ENCODE assay signal across 7 mouse cellular contexts in the genomic region with DNA sequence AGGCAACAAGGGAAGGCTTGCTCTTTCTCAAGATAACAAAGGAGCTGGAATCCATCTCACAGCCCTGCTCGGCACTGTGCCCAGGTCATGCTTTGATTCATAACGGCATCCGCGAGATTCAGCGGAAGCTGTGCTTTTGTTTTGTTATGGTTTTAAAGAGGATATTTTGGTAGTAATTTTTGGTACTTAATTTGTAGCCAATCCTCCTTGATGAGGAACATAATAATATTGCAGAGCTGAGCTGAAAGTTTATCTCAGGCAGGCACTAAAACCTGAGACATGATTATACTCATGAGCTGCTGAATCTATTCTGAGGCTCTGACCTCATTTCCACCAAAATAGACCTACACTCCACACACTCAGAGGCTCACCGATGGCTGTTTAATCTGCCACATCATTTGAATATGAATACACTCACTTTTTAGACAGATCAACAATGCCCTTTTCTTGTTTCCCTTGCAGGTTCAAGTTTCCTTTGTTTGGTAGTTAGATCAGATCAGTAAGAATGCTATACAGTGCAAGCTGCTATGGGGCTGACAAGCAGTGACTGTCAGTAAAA.
DNase-seq lines count a peak whose midpoint lies in the region; ATAC-seq and TF ChIP-seq lines count a peak whose summit lies in the region.

No protein-coding gene starts in this region.

- no peak overlapping the region for H3K4me3 ChIP-seq in CH12.LX (replicated peaks in 1 of 3; ENCODE audit: low read depth in 2 of 3, low read length in 2 of 3, poor library complexity in 1 of 3)
- H3K4me3 ChIP-seq in embryonic facial prominence, embryonic 11.5 days (ENCODE audit: low read depth, low read length), result no peak overlapping the region
- peak overlapping the region; percentile 8; the same call in 1 of the 2 replicates for H3K4me3 ChIP-seq in heart, embryonic 11.5 days (ENCODE audit: low read depth, low read length)
- no peak overlapping the region for H3K4me3 ChIP-seq in kidney, postnatal 0 days (replicated peaks; ENCODE audit: low read depth, low read length)

- TF ChIP-seq EP300 in CH12.LX (IDR thresholded peaks at IDR 0.05; ENCODE audit: low read length), result no peak

- WGBS in embryonic facial prominence, embryonic 11.5 days, result 55% methylated on average over 6 of the region's 6 CpGs
- WGBS in heart, embryonic 11.5 days (ENCODE audit: insufficient replicate concordance), result 16% methylated on average over 6 of the region's 6 CpGs
- 29% methylated on average over 6 of the region's 6 CpGs for WGBS in kidney, postnatal 0 days

- TF ChIP-seq RAD21 in CH12.LX (IDR thresholded peaks at IDR 0.05; ENCODE audit: low read depth, low read length), result no peak

- no peak overlapping the region for H3K9ac ChIP-seq in CH12.LX (ENCODE audit: insufficient read depth, low read depth)
- H3K9ac ChIP-seq in embryonic facial prominence, embryonic 11.5 days (replicated peaks; ENCODE audit: low read length), result no peak overlapping the region
- peak overlapping the region; percentile 40; the same call in 1 of the 2 replicates for H3K9ac ChIP-seq in heart, embryonic 11.5 days (ENCODE audit: low read depth, low read length)
- no peak overlapping the region for H3K9ac ChIP-seq in kidney, postnatal 0 days (ENCODE audit: low read depth, low read length)

- H3K27me3 ChIP-seq in CH12.LX (replicated peaks), result no peaks in the 10 kb centered on the region
- no peaks in the 10 kb centered on the region for H3K27me3 ChIP-seq in embryonic facial prominence, embryonic 11.5 days (ENCODE audit: control insufficient read depth, insufficient read depth, low read length)
- no peaks in the 10 kb centered on the region for H3K27me3 ChIP-seq in heart, embryonic 11.5 days (ENCODE audit: control insufficient read depth, insufficient read depth, low read length)
- no peaks in the 10 kb centered on the region for H3K27me3 ChIP-seq in kidney, postnatal 0 days (ENCODE audit: insufficient read depth, low read length)

- TF ChIP-seq CTCF in CH12.LX (conservative IDR thresholded peaks at IDR 0.05 in 1 of 2, IDR thresholded peaks at IDR 0.05 in 1 of 2; ENCODE audit: low read depth in 2 of 2, low read length in 2 of 2), result no peak
- no peak for TF ChIP-seq CTCF in kidney, postnatal 0 days (IDR thresholded peaks at IDR 0.05; ENCODE audit: low read depth)

- no peak overlapping the region for H3K27ac ChIP-seq in CH12.LX (ENCODE audit: insufficient read depth, low read depth)
- no peak overlapping the region for H3K27ac ChIP-seq in embryonic facial prominence, embryonic 11.5 days (replicated peaks; ENCODE audit: low read depth, low read length)
- peak overlapping the region; percentile 80 for H3K27ac ChIP-seq in heart, embryonic 11.5 days (ENCODE audit: low read depth, low read length)
- no peak overlapping the region for H3K27ac ChIP-seq in kidney, postnatal 0 days

- DNase-seq in CH12.LX (ENCODE audit: extremely low read depth), result peak; percentile 55
- peak; percentile 5 to 28 for DNase-seq in adrenal gland, adult 18-20 months (ENCODE audit: low spot score in 2 of 2)
- DNase-seq in embryonic facial prominence, embryonic 11.5 days (ENCODE audit: low spot score), result peak; percentile 46
- peak; percentile 63 for DNase-seq in kidney, postnatal 0 days (ENCODE audit: low spot score)
- peak; percentile 2 for DNase-seq in naive thymus-derived CD4-positive, alpha-beta T cell, adult 2 months (ENCODE audit: low read depth)

- no peaks in the 10 kb centered on the region for H3K9me3 ChIP-seq in CH12.LX (replicated peaks; ENCODE audit: low read length)
- no peaks in the 10 kb centered on the region for H3K9me3 ChIP-seq in embryonic facial prominence, embryonic 11.5 days (replicated peaks; ENCODE audit: control insufficient read depth, low read length)
- no peaks in the 10 kb centered on the region for H3K9me3 ChIP-seq in heart, embryonic 11.5 days (replicated peaks; ENCODE audit: control insufficient read depth, low read length)
- no peaks in the 10 kb centered on the region for H3K9me3 ChIP-seq in kidney, postnatal 0 days (replicated peaks; ENCODE audit: low read length)

- ATAC-seq in embryonic facial prominence, embryonic 11.5 days (replicated peaks; ENCODE audit: insufficient number of reproducible peaks, low FRiP score, low TSS enrichment, low read depth), result peak; percentile 92
- 0 out of 2 replicates have a peak, but pooled peaks have one; percentile 69 for ATAC-seq in heart, embryonic 11.5 days (replicated peaks; ENCODE audit: insufficient number of reproducible peaks, low FRiP score, low TSS enrichment)
- no peak for ATAC-seq in kidney, postnatal 0 days (replicated peaks; ENCODE audit: low FRiP score, low read depth)
- no peak for ATAC-seq in megakaryocyte, adult 5-6 weeks (ENCODE audit: poor library complexity, severe bottlenecking)

- no peak overlapping the region; the same call in 1 of the 2 replicates for H3K4me2 ChIP-seq in CH12.LX (ENCODE audit: insufficient read depth, low read depth, poor library complexity, severe bottlenecking)
- no peak overlapping the region for H3K4me2 ChIP-seq in embryonic facial prominence, embryonic 11.5 days (ENCODE audit: low read depth, low read length)
- peak overlapping the region; percentile 38 for H3K4me2 ChIP-seq in heart, embryonic 11.5 days
- no peak overlapping the region for H3K4me2 ChIP-seq in kidney, postnatal 0 days (ENCODE audit: low read length)

- H3K36me3 ChIP-seq in CH12.LX (replicated peaks in 1 of 2; ENCODE audit: control insufficient read depth in 1 of 2, insufficient read depth in 1 of 2, low read length in 1 of 2), result no peaks in the 10 kb centered on the region
- no peaks in the 10 kb centered on the region for H3K36me3 ChIP-seq in embryonic facial prominence, embryonic 11.5 days (replicated peaks; ENCODE audit: control insufficient read depth, insufficient read depth, low read depth, low read length)
- H3K36me3 ChIP-seq in heart, embryonic 11.5 days (ENCODE audit: control insufficient read depth, insufficient read depth, low read length), result no peaks in the 10 kb centered on the region
- no peaks in the 10 kb centered on the region for H3K36me3 ChIP-seq in kidney, postnatal 0 days (ENCODE audit: insufficient read depth, low read length)

- dilution Hi-C loops in CH12.LX (cut with MboI; ENCODE audit: extremely low pct_ligation_motif_present, extremely low pct_unique_long_range_greater_than_20kb, low sequenced_read_pairs), result no loop called here

- TF ChIP-seq POLR2A in CH12.LX (IDR thresholded peaks at IDR 0.05; ENCODE audit: low read depth, low read length), result no peak

- in situ Hi-C loops in CH12.LX (cut with MboI; ENCODE audit: low pct_ligation_motif_present, low pct_unique_long_range_greater_than_20kb, low sequenced_read_pairs), result no loop called here

- peaks cover 0 to 7% of the 10 kb centered on the region in 2 experiments; a peak in 1 of 4 replicates for H3K4me1 ChIP-seq in CH12.LX (ENCODE audit: control insufficient read depth in 1 of 2, insufficient read depth in 2 of 2)
- no peaks in the 10 kb centered on the region for H3K4me1 ChIP-seq in embryonic facial prominence, embryonic 11.5 days (ENCODE audit: control insufficient read depth, insufficient read depth, low read length)
- H3K4me1 ChIP-seq in heart, embryonic 11.5 days (ENCODE audit: control insufficient read depth, insufficient read depth, low read length), result peaks cover 3% of the 10 kb centered on the region; the same call in 1 of the 2 replicates
- no peaks in the 10 kb centered on the region for H3K4me1 ChIP-seq in kidney, postnatal 0 days (replicated peaks; ENCODE audit: insufficient read depth, low read length)

- H3K79me2 ChIP-seq in CH12.LX (replicated peaks; ENCODE audit: control insufficient read depth, extremely low read depth, insufficient read depth, poor library complexity, severe bottlenecking), result no peaks in the 10 kb centered on the region

TF ChIP-seq in CH12.LX, 34 proteins besides CTCF, POLR2A, EP300 and RAD21:
- TF ChIP-seq JUND (conservative IDR thresholded peaks at IDR 0.05; ENCODE audit: low read depth, low read length), result 0 out of 2 replicates have a peak, but pooled peaks have one; percentile 23
- peak; percentile 43 for TF ChIP-seq JUN (IDR thresholded peaks at IDR 0.05; ENCODE audit: insufficient read depth, low read depth, low read length)
- no peak for TF ChIP-seq USF1 (IDR thresholded peaks at IDR 0.05; ENCODE audit: low read depth, low read length)
- TF ChIP-seq MAZ (IDR thresholded peaks at IDR 0.05; ENCODE audit: low read depth, low read length), result no peak
- TF ChIP-seq CHD2 (IDR thresholded peaks at IDR 0.05; ENCODE audit: low read length), result no peak
- TF ChIP-seq GABPA (IDR thresholded peaks at IDR 0.05; ENCODE audit: insufficient replicate concordance, low read depth, low read length), result no peak
- TF ChIP-seq BHLHE40 (IDR thresholded peaks at IDR 0.05; ENCODE audit: low read depth, low read length), result no peak
- TF ChIP-seq MAFK (IDR thresholded peaks at IDR 0.05; ENCODE audit: insufficient replicate concordance, low read length), result no peak
- no peak for TF ChIP-seq PAX5 (IDR thresholded peaks at IDR 0.05; ENCODE audit: low read length)
- no peak for TF ChIP-seq USF2 (conservative IDR thresholded peaks at IDR 0.05; ENCODE audit: low read depth, low read length)
- no peak for TF ChIP-seq CHD1 (IDR thresholded peaks at IDR 0.05; ENCODE audit: low read depth, low read length)
- TF ChIP-seq MEF2A (IDR thresholded peaks at IDR 0.05; ENCODE audit: borderline replicate concordance, low read depth, low read length), result peak; percentile 83
- TF ChIP-seq MAX (IDR thresholded peaks at IDR 0.05; ENCODE audit: low read length), result no peak
- TF ChIP-seq ETS1 (conservative IDR thresholded peaks at IDR 0.05; ENCODE audit: low read depth, low read length), result no peak

Comparison
In these comparisons a context has a peak if more than half of its experiments do, and no peak if none do; other contexts are left out.
1. DNase-seq: peak in every context shown above with its lines; median percentile 63 in kidney, postnatal 0 days; 55 in CH12.LX; 46 in embryonic facial prominence, embryonic 11.5 days; 16 in adrenal gland, adult 18-20 months; 2 in naive thymus-derived CD4-positive, alpha-beta T cell, adult 2 months.
2. ATAC-seq: peak in embryonic facial prominence, embryonic 11.5 days (single experiment) and heart, embryonic 11.5 days (single experiment); none in kidney, postnatal 0 days (single experiment) and megakaryocyte, adult 5-6 weeks (single experiment).